ENCODE assay signal across 9 mouse cellular contexts in the genomic region with DNA sequence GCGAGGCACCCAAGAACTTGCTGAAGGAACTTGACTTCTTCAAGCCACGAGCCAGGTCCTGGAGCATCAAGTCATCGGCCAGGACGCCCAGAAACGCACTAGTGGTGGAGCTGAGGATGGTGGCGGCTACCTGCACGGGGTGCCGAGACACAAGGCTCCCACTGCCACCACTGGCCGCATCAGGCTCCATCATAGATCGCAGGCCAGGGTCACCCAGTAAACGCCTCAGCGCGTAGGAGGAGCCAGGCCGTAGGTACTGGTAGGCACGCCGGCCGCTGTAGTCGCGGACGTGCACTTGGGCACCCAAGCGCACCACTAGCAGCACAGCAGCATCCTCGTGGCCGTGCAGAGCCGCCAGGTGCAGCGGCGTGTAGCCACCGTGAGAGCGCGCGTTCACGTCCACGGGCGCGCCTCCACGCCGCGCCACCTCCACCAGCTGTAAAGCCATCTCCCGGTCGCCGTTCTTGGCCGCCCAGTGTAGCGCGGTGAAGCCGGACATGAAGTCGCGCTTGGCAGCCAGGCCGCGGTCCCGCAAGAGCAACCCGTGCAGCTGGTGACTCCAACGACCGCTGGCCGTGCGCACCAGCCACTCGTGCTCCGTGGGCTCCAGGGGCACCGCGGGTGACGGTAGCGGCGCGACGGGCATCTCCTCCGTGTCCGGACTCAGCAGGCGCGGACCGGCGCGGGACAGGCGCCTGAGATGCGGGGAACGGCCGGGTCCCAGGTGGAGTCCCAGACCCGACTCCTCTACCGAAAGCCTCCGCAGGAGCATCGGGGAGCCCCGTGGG. TPM values are rescaled to one million over a fixed set of nuclear protein-coding genes. Genes with fewer than 3 reads are reported as not detected.
DNase-seq lines count a peak whose midpoint lies in the region; ATAC-seq and TF ChIP-seq lines count a peak whose summit lies in the region.
"Had no signal": no experiment of that assay in that cellular context is flagged by ENCODE, and none has a peak within 500 bp of the region (broad histone marks: within the 10 kb centered on the region; RNA-seq: fewer than 3 reads in every experiment).

No protein-coding gene starts in this region.

- TF ChIP-seq CTCF in kidney, adult 2 months (conservative IDR thresholded peaks at IDR 0.05; ENCODE audit: insufficient read depth, insufficient read length, low read depth, low read length): no peak
- no peak for TF ChIP-seq CTCF in bone marrow, adult 2 months (IDR thresholded peaks at IDR 0.05; ENCODE audit: control insufficient read depth, insufficient read depth, low read length)

- peak overlapping the region; percentile 53 for H3K9ac ChIP-seq in embryonic facial prominence, embryonic 13.5 days
- peak overlapping the region; percentile 59 for H3K9ac ChIP-seq in neural tube, embryonic 13.5 days

- ATAC-seq in embryonic facial prominence, embryonic 13.5 days (ENCODE audit: insufficient number of reproducible peaks, insufficient read depth, low FRiP score, low TSS enrichment, low read depth): no peak
- ATAC-seq in neural tube, embryonic 13.5 days (ENCODE audit: low read depth): peak; percentile 17; the same call in 1 of the 2 replicates

- peak overlapping the region; percentile 75 for H3K4me2 ChIP-seq in embryonic facial prominence, embryonic 13.5 days
- H3K4me2 ChIP-seq in neural tube, embryonic 13.5 days: peak overlapping the region; percentile 77

- H3K4me1 ChIP-seq in kidney, adult 2 months (ENCODE audit: control insufficient read depth, insufficient read depth, low read length): no peaks in the 10 kb centered on the region
- H3K4me1 ChIP-seq in bone marrow, adult 2 months (ENCODE audit: control insufficient read depth, insufficient read depth, low read length): peaks cover 2% of the 10 kb centered on the region
- H3K4me1 ChIP-seq in embryonic facial prominence, embryonic 13.5 days: peaks cover 25% of the 10 kb centered on the region
- H3K4me1 ChIP-seq in neural tube, embryonic 13.5 days (replicated peaks): peaks cover 37% of the 10 kb centered on the region

- WGBS in kidney, adult 2 months: 9% methylated on average over 79 of the region's 79 CpGs
- WGBS in bone marrow, adult 2 months: 10% methylated on average over 79 of the region's 79 CpGs
- WGBS in embryonic facial prominence, embryonic 13.5 days: 4% methylated on average over 78 of the region's 79 CpGs
- 4% methylated on average over 79 of the region's 79 CpGs for WGBS in neural tube, embryonic 13.5 days

- no peak for TF ChIP-seq POLR2A in kidney, adult 2 months (IDR thresholded peaks at IDR 0.05; ENCODE audit: low read depth, low read length)
- peak; percentile 25; the same call in 1 of the 2 replicates for TF ChIP-seq POLR2A in bone marrow, adult 2 months (IDR thresholded peaks at IDR 0.05; ENCODE audit: borderline replicate concordance, control insufficient read depth, low read depth, low read length)

- no peaks in the 10 kb centered on the region; the same call in 1 of the 2 replicates for H3K9me3 ChIP-seq in embryonic facial prominence, embryonic 13.5 days
- H3K9me3 ChIP-seq in neural tube, embryonic 13.5 days: no peaks in the 10 kb centered on the region

- no peaks in the 10 kb centered on the region for H3K36me3 ChIP-seq in kidney, adult 2 months (ENCODE audit: control insufficient read depth, insufficient read depth, low read length)
- H3K36me3 ChIP-seq in embryonic facial prominence, embryonic 13.5 days: no peaks in the 10 kb centered on the region
- no peaks in the 10 kb centered on the region for H3K36me3 ChIP-seq in neural tube, embryonic 13.5 days

- H3K4me3 ChIP-seq in kidney, adult 2 months (ENCODE audit: insufficient read depth, low read depth, low read length): peak overlapping the region; percentile 38
- H3K4me3 ChIP-seq in bone marrow, adult 2 months (replicated peaks; ENCODE audit: control insufficient read depth, low read depth, low read length): peak overlapping the region; percentile 84
- H3K4me3 ChIP-seq in embryonic facial prominence, embryonic 13.5 days: peak overlapping the region; percentile 46
- H3K4me3 ChIP-seq in neural tube, embryonic 13.5 days: peak overlapping the region; percentile 46

- H3K27me3 ChIP-seq in kidney, adult 2 months (replicated peaks; ENCODE audit: control insufficient read depth, insufficient read depth, low read length): peaks cover 3% of the 10 kb centered on the region; the same call in 1 of the 2 replicates
- peaks cover 86% of the 10 kb centered on the region for H3K27me3 ChIP-seq in embryonic facial prominence, embryonic 13.5 days
- peaks cover 85% of the 10 kb centered on the region for H3K27me3 ChIP-seq in neural tube, embryonic 13.5 days

- H3K27ac ChIP-seq in kidney, adult 2 months (ENCODE audit: insufficient read depth, low read depth, low read length): no peak overlapping the region
- peak overlapping the region; percentile 87; the same call in 1 of the 2 replicates for H3K27ac ChIP-seq in bone marrow, adult 2 months (ENCODE audit: control insufficient read depth, insufficient read depth, low read depth, low read length, poor library complexity)
- no peak overlapping the region for H3K27ac ChIP-seq in embryonic facial prominence, embryonic 13.5 days
- no peak overlapping the region for H3K27ac ChIP-seq in neural tube, embryonic 13.5 days (replicated peaks)

- peak; percentile 29 for DNase-seq in kidney, adult 2 months
- DNase-seq in kidney, adult 11 months: no peak
- DNase-seq in kidney, postnatal 10 days: peak; percentile 45
- DNase-seq in layer of hippocampus, postnatal 36 days: no peak
- no peak for DNase-seq in gastrocnemius, adult 8-10 months (ENCODE audit: low spot score in 2 of 2)

RNA-seq across cellular contexts. Expression of a gene that starts 1.4 kb away (rescaled TPM):
- not detected in 2 replicates for polyA plus RNA-seq in kidney, adult 2 months (2012; rRNA removed)
- polyA plus RNA-seq in bone marrow, adult 2 months (2011; ENCODE audit: insufficient read depth, insufficient read length, low replicate concordance, missing spikeins): not detected in 2 replicates
- polyA plus RNA-seq in embryonic facial prominence, embryonic 13.5 days (2015; fragmentation: Nextera tagmentation; extraction: Ambion mirVana): not detected in 2 replicates
- not detected in 2 replicates for polyA plus RNA-seq in neural tube, embryonic 13.5 days (2015; fragmentation: Nextera tagmentation; extraction: Ambion mirVana)
- 1 to 10 TPM; 2.3 TPM for total RNA-seq in layer of hippocampus, postnatal 36 days (2021)
- total RNA-seq in gastrocnemius, adult 8-10 months (2022): not detected

RNA-seq across cellular contexts. Expression of a gene that starts 1.5 kb away (rescaled TPM):
- polyA plus RNA-seq in kidney, adult 2 months (2012; rRNA removed): 0.84 and 1.8 TPM in 2 replicates
- polyA plus RNA-seq in bone marrow, adult 2 months (2011; ENCODE audit: insufficient read depth, insufficient read length, low replicate concordance, missing spikeins): 8.2 and 13.3 TPM in 2 replicates
- polyA plus RNA-seq in embryonic facial prominence, embryonic 13.5 days (2015; fragmentation: Nextera tagmentation; extraction: Ambion mirVana): 0.21 and 1.2 TPM in 2 replicates
- polyA plus RNA-seq in neural tube, embryonic 13.5 days (2015; fragmentation: Nextera tagmentation; extraction: Ambion mirVana): 0.21 and 0.27 TPM in 2 replicates
- total RNA-seq in layer of hippocampus, postnatal 36 days (2021): 100 to 1,000 TPM; 140 to 143 TPM
- under 1 TPM in 1 of 4 experiments, not detected in 3; 0.13 TPM for total RNA-seq in gastrocnemius, adult 8-10 months (2022)

RNA-seq across cellular contexts. Expression of a gene that starts 8.3 kb away (rescaled TPM):
- polyA plus RNA-seq in kidney, adult 2 months (2012; rRNA removed): not detected in 2 replicates
- polyA plus RNA-seq in bone marrow, adult 2 months (2011; ENCODE audit: insufficient read depth, insufficient read length, low replicate concordance, missing spikeins): not detected in 2 replicates
- not detected in 2 replicates for polyA plus RNA-seq in embryonic facial prominence, embryonic 13.5 days (2015; fragmentation: Nextera tagmentation; extraction: Ambion mirVana)
- polyA plus RNA-seq in neural tube, embryonic 13.5 days (2015; fragmentation: Nextera tagmentation; extraction: Ambion mirVana): not detected in 2 replicates
- under 1 TPM in 1 of 2 experiments, not detected in 1; 0.56 TPM for total RNA-seq in layer of hippocampus, postnatal 36 days (2021)
- total RNA-seq in gastrocnemius, adult 8-10 months (2022): not detected
- total RNA-seq: layer of hippocampus, postnatal 25 days had no signal

RNA-seq across cellular contexts. Expression of a gene that starts 21.6 kb away (rescaled TPM):
- polyA plus RNA-seq in kidney, adult 2 months (2012; rRNA removed): 0.88 and 1.2 TPM in 2 replicates
- 0.70 TPM in 1 of 2 replicates, not detected in the other for polyA plus RNA-seq in bone marrow, adult 2 months (2011; ENCODE audit: insufficient read depth, insufficient read length, low replicate concordance, missing spikeins)
- 5.7 and 5.9 TPM in 2 replicates for polyA plus RNA-seq in embryonic facial prominence, embryonic 13.5 days (2015; fragmentation: Nextera tagmentation; extraction: Ambion mirVana)
- polyA plus RNA-seq in neural tube, embryonic 13.5 days (2015; fragmentation: Nextera tagmentation; extraction: Ambion mirVana): 1.9 and 3.5 TPM in 2 replicates
- 1 to 10 TPM; 3.5 to 4.4 TPM for total RNA-seq in layer of hippocampus, postnatal 36 days (2021)
- total RNA-seq in gastrocnemius, adult 8-10 months (2022): 1 to 10 TPM in 1 of 4 experiments, under 1 TPM in 3; 0.29 to 1.2 (median 0.74) TPM

RNA-seq across cellular contexts. Expression of a gene that starts 21.7 kb away (rescaled TPM):
- polyA plus RNA-seq in kidney, adult 2 months (2012; rRNA removed): 0.05 and 0.10 TPM in 2 replicates
- polyA plus RNA-seq in bone marrow, adult 2 months (2011; ENCODE audit: insufficient read depth, insufficient read length, low replicate concordance, missing spikeins): 0.41 TPM in 1 of 2 replicates, not detected in the other
- 0.22 and 0.25 TPM in 2 replicates for polyA plus RNA-seq in embryonic facial prominence, embryonic 13.5 days (2015; fragmentation: Nextera tagmentation; extraction: Ambion mirVana)
- not detected in 2 replicates for polyA plus RNA-seq in neural tube, embryonic 13.5 days (2015; fragmentation: Nextera tagmentation; extraction: Ambion mirVana)
- under 1 TPM; 0.15 to 0.33 TPM for total RNA-seq in layer of hippocampus, postnatal 36 days (2021)
- under 1 TPM in 1 of 4 experiments, not detected in 3; 0.11 TPM for total RNA-seq in gastrocnemius, adult 8-10 months (2022)

Comparison
In these comparisons a context has a peak if more than half of its experiments do, and no peak if none do; other contexts are left out.
1. DNase-seq: peak in kidney, adult 2 months (single experiment) and kidney, postnatal 10 days (single experiment); none in kidney, adult 11 months (single experiment), layer of hippocampus, postnatal 36 days (0 of 2) and gastrocnemius, adult 8-10 months (0 of 2).
2. Peak in every context shown above with its lines, with median percentiles within 50 percentile points of each other: H3K4me3 ChIP-seq.